Mouse (Mus musculus): ENCODE results near the gene Irf9.

GRCm38 (mm10) chr14:55596036-55596690 is 7.2 kb upstream of the Irf9 start:
- TF ChIP-seq GATA1 (IDR thresholded peaks at IDR 0.05; ENCODE audit: low read length) (no peak), TAL1 (IDR thresholded peaks at IDR 0.05; ENCODE audit: low read length) (no peak)

Data from erythroblast, embryonic 14.5 days (primary cell).